Mouse (Mus musculus): Measurements from ENCODE around the gene Prm2. TPM values are rescaled to one million over a fixed set of nuclear protein-coding genes. Genes with fewer than 3 reads are reported as not detected.

The Prm2 gene
- polyA plus RNA-seq, 1 experiment from 2014 or later = not detected

- Histone ChIP-seq H3K9ac (replicated peaks; ENCODE audit: low read depth, low read length) (no peak within 1 kb of the TSS), H3K4me2 (ENCODE audit: low read depth, low read length) (no peak within 1 kb of the TSS), H3K4me3 (ENCODE audit: low read depth, low read length) (no peak within 1 kb of the TSS), H3K36me3 (ENCODE audit: control insufficient read depth, insufficient read depth, low read length) (no peaks in the 10 kb centered on the region), H3K27me3 (ENCODE audit: control insufficient read depth, insufficient read depth, low read length) (0 out of 2 replicates have a peak, but pooled peaks cover 1% of the 10 kb centered on the region), H3K9me3 (ENCODE audit: control insufficient read depth, low read length) (no peaks in the 10 kb centered on the region), H3K4me1 (ENCODE audit: control insufficient read depth, insufficient read depth, low read length) (peaks cover 6% of the 10 kb centered on the region), H3K27ac (ENCODE audit: low read depth, low read length) (no peak within 1 kb of the TSS)
- ATAC-seq (ENCODE audit: low read depth) = no peak
- WGBS = 51% methylated on average over 16 of the region's 16 CpGs
Observed at GRCm38 (mm10) chr16:10788271-10788670, 7.7 kb downstream of the Prm2 start, which contains the start of gene Tnp2. Tnp2 (minus strand) TSS chr16:10788660.

GRCm38 (mm10) chr16:10787548-10788058, 8.3 kb downstream of the Prm2 start:
- WGBS = 88% methylated on average over 7 of the region's 7 CpGs
- Histone ChIP-seq H3K27ac (ENCODE audit: low read depth, low read length) (no peak overlapping the region), H3K9me3 (ENCODE audit: control insufficient read depth, low read length) (no peaks in the 10 kb centered on the region), H3K4me3 (ENCODE audit: low read depth, low read length) (no peak overlapping the region), H3K4me2 (ENCODE audit: low read depth, low read length) (no peak overlapping the region), H3K9ac (replicated peaks; ENCODE audit: low read depth, low read length) (no peak overlapping the region), H3K36me3 (ENCODE audit: control insufficient read depth, insufficient read depth, low read length) (no peaks in the 10 kb centered on the region), H3K4me1 (ENCODE audit: control insufficient read depth, insufficient read depth, low read length) (peaks cover 6% of the 10 kb centered on the region), H3K27me3 (ENCODE audit: control insufficient read depth, insufficient read depth, low read length) (0 out of 2 replicates have a peak, but pooled peaks cover 3% of the 10 kb centered on the region)
- ATAC-seq (ENCODE audit: low read depth) = no peak

GRCm38 (mm10) chr16:10786782-10787547, 9.0 kb downstream of the Prm2 start:
- Histone ChIP-seq H3K4me2 (ENCODE audit: low read depth, low read length) (peak overlapping the region; percentile 100; the same call in 1 of the 2 replicates), H3K4me1 (ENCODE audit: control insufficient read depth, insufficient read depth, low read length) (peaks cover 6% of the 10 kb centered on the region), H3K27ac (ENCODE audit: low read depth, low read length) (no peak overlapping the region), H3K36me3 (ENCODE audit: control insufficient read depth, insufficient read depth, low read length) (no peaks in the 10 kb centered on the region), H3K27me3 (ENCODE audit: control insufficient read depth, insufficient read depth, low read length) (0 out of 2 replicates have a peak, but pooled peaks cover 3% of the 10 kb centered on the region), H3K9me3 (ENCODE audit: control insufficient read depth, low read length) (no peaks in the 10 kb centered on the region), H3K9ac (replicated peaks; ENCODE audit: low read depth, low read length) (no peak overlapping the region), H3K4me3 (ENCODE audit: low read depth, low read length) (no peak overlapping the region)
- no peak for ATAC-seq (ENCODE audit: low read depth)
- WGBS = 63% methylated on average over 4 of the region's 4 CpGs

- H3K4me3 ChIP-seq (ENCODE audit: low read depth, low read length) = peak overlapping the region; percentile 57
- peak overlapping the region; percentile 100 for H3K4me2 ChIP-seq (ENCODE audit: low read depth, low read length)
- peaks cover 6% of the 10 kb centered on the region for H3K4me1 ChIP-seq (ENCODE audit: control insufficient read depth, insufficient read depth, low read length)
- peak overlapping the region; percentile 67 for H3K9ac ChIP-seq (replicated peaks; ENCODE audit: low read depth, low read length)
- ATAC-seq (ENCODE audit: low read depth) = peak; percentile 45
- 0 out of 2 replicates have a peak, but pooled peaks cover 3% of the 10 kb centered on the region for H3K27me3 ChIP-seq (ENCODE audit: control insufficient read depth, insufficient read depth, low read length)
- peak overlapping the region; percentile 88 for H3K27ac ChIP-seq (ENCODE audit: low read depth, low read length)
- H3K36me3 ChIP-seq (ENCODE audit: control insufficient read depth, insufficient read depth, low read length) = no peaks in the 10 kb centered on the region
- WGBS = 3% methylated on average over 9 of the region's 9 CpGs
- H3K9me3 ChIP-seq (ENCODE audit: control insufficient read depth, low read length) = no peaks in the 10 kb centered on the region
Observed at GRCm38 (mm10) chr16:10786288-10786687, 9.6 kb downstream of the Prm2 start.

GRCm38 (mm10) chr16:10785371-10786231, 10.3 kb downstream of the Prm2 start, which contains the start of gene Socs1:
Socs1 (minus strand) TSS chr16:10785536.
- Histone ChIP-seq H3K4me1 (ENCODE audit: control insufficient read depth, insufficient read depth, low read length) (peaks cover 6% of the 10 kb centered on the region), H3K4me3 (ENCODE audit: low read depth, low read length) (peak within 1 kb of the TSS; percentile 57), H3K9me3 (ENCODE audit: control insufficient read depth, low read length) (no peaks in the 10 kb centered on the region), H3K27me3 (ENCODE audit: control insufficient read depth, insufficient read depth, low read length) (0 out of 2 replicates have a peak, but pooled peaks cover 3% of the 10 kb centered on the region), H3K9ac (replicated peaks; ENCODE audit: low read depth, low read length) (peak within 1 kb of the TSS; percentile 67), H3K4me2 (ENCODE audit: low read depth, low read length) (peak within 1 kb of the TSS; percentile 100), H3K36me3 (ENCODE audit: control insufficient read depth, insufficient read depth, low read length) (no peaks in the 10 kb centered on the region), H3K27ac (ENCODE audit: low read depth, low read length) (peak within 1 kb of the TSS; percentile 88)
- peak; percentile 88 for ATAC-seq (ENCODE audit: low read depth)
- under 1% methylated on average over 50 of the region's 59 CpGs for WGBS

- WGBS = under 1% methylated on average over 47 of the region's 55 CpGs
- Histone ChIP-seq H3K4me1 (ENCODE audit: control insufficient read depth, insufficient read depth, low read length) (peaks cover 6% of the 10 kb centered on the region), H3K4me3 (ENCODE audit: low read depth, low read length) (peak overlapping the region; percentile 57), H3K9me3 (ENCODE audit: control insufficient read depth, low read length) (no peaks in the 10 kb centered on the region), H3K9ac (replicated peaks; ENCODE audit: low read depth, low read length) (peak overlapping the region; percentile 67), H3K27me3 (ENCODE audit: control insufficient read depth, insufficient read depth, low read length) (0 out of 2 replicates have a peak, but pooled peaks cover 3% of the 10 kb centered on the region), H3K4me2 (ENCODE audit: low read depth, low read length) (peak overlapping the region; percentile 100), H3K27ac (ENCODE audit: low read depth, low read length) (peak overlapping the region; percentile 88), H3K36me3 (ENCODE audit: control insufficient read depth, insufficient read depth, low read length) (no peaks in the 10 kb centered on the region)
- peak; percentile 87 for ATAC-seq (ENCODE audit: low read depth)
Observed at GRCm38 (mm10) chr16:10784793-10785370, 11.1 kb downstream of the Prm2 start.

- H3K4me3 ChIP-seq (ENCODE audit: low read depth, low read length) = peak overlapping the region; percentile 57
- WGBS = 4% methylated on average over 69 of the region's 81 CpGs
- H3K27me3 ChIP-seq (ENCODE audit: control insufficient read depth, insufficient read depth, low read length) = 0 out of 2 replicates have a peak, but pooled peaks cover 3% of the 10 kb centered on the region
- peak; percentile 1; the same call in 1 of the 2 replicates for ATAC-seq (ENCODE audit: low read depth)
- peak overlapping the region; percentile 34; the same call in 1 of the 2 replicates for H3K27ac ChIP-seq (ENCODE audit: low read depth, low read length)
- peak overlapping the region; percentile 100 for H3K4me2 ChIP-seq (ENCODE audit: low read depth, low read length)
- H3K9ac ChIP-seq (replicated peaks; ENCODE audit: low read depth, low read length) = peak overlapping the region; percentile 67
- no peaks in the 10 kb centered on the region for H3K36me3 ChIP-seq (ENCODE audit: control insufficient read depth, insufficient read depth, low read length)
- H3K4me1 ChIP-seq (ENCODE audit: control insufficient read depth, insufficient read depth, low read length) = peaks cover 6% of the 10 kb centered on the region
- H3K9me3 ChIP-seq (ENCODE audit: control insufficient read depth, low read length) = no peaks in the 10 kb centered on the region
Observed at GRCm38 (mm10) chr16:10783883-10784792, 11.8 kb downstream of the Prm2 start.

All from neural tube, embryonic 14.5 days (tissue).